Mouse (Mus musculus): Measurements from ENCODE around the gene Neo1. TPM values are rescaled to one million over a fixed set of nuclear protein-coding genes. Genes with fewer than 3 reads are reported as not detected.

Neo1 gene
- polyA plus RNA-seq, 1 experiment from 2014 or later = 38.6 TPM

GRCm38 (mm10) chr9:58863826-58864225 lies 172.4 kb downstream of the Neo1 start:
- Histone ChIP-seq H3K9me3 (ENCODE audit: control insufficient read depth, low read length) (no peaks in the 10 kb centered on the region), H3K9ac (ENCODE audit: low read length) (no peak overlapping the region; the same call in 1 of the 2 replicates), H3K27me3 (ENCODE audit: control insufficient read depth, insufficient read depth, low read length) (no peaks in the 10 kb centered on the region), H3K4me3 (ENCODE audit: low read depth, low read length) (no peak overlapping the region), H3K27ac (ENCODE audit: low read depth, low read length) (no peak overlapping the region), H3K36me3 (ENCODE audit: control insufficient read depth, insufficient read depth, low read length) (no peaks in the 10 kb centered on the region), H3K4me1 (replicated peaks; ENCODE audit: control insufficient read depth, insufficient read depth, low read length) (peaks cover 7% of the 10 kb centered on the region; the same call in 1 of the 2 replicates), H3K4me2 (ENCODE audit: low read depth, low read length, severe bottlenecking) (no peak overlapping the region)
- peak; percentile 68 for DNase-seq (ENCODE audit: low spot score)
- WGBS = 29% methylated on average over 7 of the region's 7 CpGs
- no peak for ATAC-seq (replicated peaks; ENCODE audit: low FRiP score)

- peak overlapping the region; percentile 14 for H3K4me3 ChIP-seq (ENCODE audit: low read depth, low read length)
- WGBS = 39% methylated on average over 30 of the region's 30 CpGs
- no peaks in the 10 kb centered on the region for H3K9me3 ChIP-seq (ENCODE audit: control insufficient read depth, low read length)
- H3K4me2 ChIP-seq (ENCODE audit: low read depth, low read length, severe bottlenecking) = peak overlapping the region; percentile 40; the same call in 1 of the 2 replicates
- DNase-seq (ENCODE audit: low spot score) (peak; percentile 53), ATAC-seq (replicated peaks; ENCODE audit: low FRiP score) (no peak)
- H3K4me1 ChIP-seq (replicated peaks; ENCODE audit: control insufficient read depth, insufficient read depth, low read length) = peaks cover 7% of the 10 kb centered on the region; the same call in 1 of the 2 replicates
- H3K9ac ChIP-seq (ENCODE audit: low read length) = no peak overlapping the region; the same call in 1 of the 2 replicates
- H3K27me3 ChIP-seq (ENCODE audit: control insufficient read depth, insufficient read depth, low read length) = no peaks in the 10 kb centered on the region
- H3K27ac ChIP-seq (ENCODE audit: low read depth, low read length) = no peak overlapping the region
- H3K36me3 ChIP-seq (ENCODE audit: control insufficient read depth, insufficient read depth, low read length) = no peaks in the 10 kb centered on the region; the same call in 1 of the 2 replicates
These were observed 177.1 kb downstream of the Neo1 start for GRCm38 (mm10) chr9:58859080-58859635.

- no peak overlapping the region for H3K4me3 ChIP-seq (ENCODE audit: low read depth, low read length)
- no peaks in the 10 kb centered on the region for H3K27me3 ChIP-seq (ENCODE audit: control insufficient read depth, insufficient read depth, low read length)
- DNase-seq (ENCODE audit: low spot score) (no peak), ATAC-seq (replicated peaks; ENCODE audit: low FRiP score) (no peak)
- H3K4me2 ChIP-seq (ENCODE audit: low read depth, low read length, severe bottlenecking) = no peak overlapping the region
- H3K9me3 ChIP-seq (ENCODE audit: control insufficient read depth, low read length) = no peaks in the 10 kb centered on the region
- no peak overlapping the region for H3K27ac ChIP-seq (ENCODE audit: low read depth, low read length)
- 41% methylated on average over 3 of the region's 3 CpGs for WGBS
- H3K4me1 ChIP-seq (replicated peaks; ENCODE audit: control insufficient read depth, insufficient read depth, low read length) = 0 out of 2 replicates have a peak, but pooled peaks cover 2% of the 10 kb centered on the region
- no peak overlapping the region for H3K9ac ChIP-seq (ENCODE audit: low read length)
- H3K36me3 ChIP-seq (ENCODE audit: control insufficient read depth, insufficient read depth, low read length) = no peaks in the 10 kb centered on the region; the same call in 1 of the 2 replicates
These were observed 181.3 kb downstream of the Neo1 start for GRCm38 (mm10) chr9:58854931-58855330.

- Histone ChIP-seq H3K4me3 (ENCODE audit: low read depth, low read length) (no peak overlapping the region), H3K4me1 (replicated peaks; ENCODE audit: control insufficient read depth, insufficient read depth, low read length) (0 out of 2 replicates have a peak, but pooled peaks cover 2% of the 10 kb centered on the region), H3K27ac (ENCODE audit: low read depth, low read length) (no peak overlapping the region), H3K4me2 (ENCODE audit: low read depth, low read length, severe bottlenecking) (no peak overlapping the region), H3K36me3 (ENCODE audit: control insufficient read depth, insufficient read depth, low read length) (no peaks in the 10 kb centered on the region), H3K9me3 (ENCODE audit: control insufficient read depth, low read length) (no peaks in the 10 kb centered on the region), H3K9ac (ENCODE audit: low read length) (no peak overlapping the region), H3K27me3 (ENCODE audit: control insufficient read depth, insufficient read depth, low read length) (no peaks in the 10 kb centered on the region)
- ATAC-seq (replicated peaks; ENCODE audit: low FRiP score) (no peak), DNase-seq (ENCODE audit: low spot score) (no peak)
- 43% methylated on average over 13 of the region's 13 CpGs for WGBS
These were observed 186.5 kb downstream of the Neo1 start for GRCm38 (mm10) chr9:58849576-58850315.

- Histone ChIP-seq H3K9ac (ENCODE audit: low read length) (no peak overlapping the region), H3K9me3 (ENCODE audit: control insufficient read depth, low read length) (no peaks in the 10 kb centered on the region), H3K4me3 (ENCODE audit: low read depth, low read length) (no peak overlapping the region), H3K36me3 (ENCODE audit: control insufficient read depth, insufficient read depth, low read length) (no peaks in the 10 kb centered on the region), H3K4me1 (replicated peaks; ENCODE audit: control insufficient read depth, insufficient read depth, low read length) (0 out of 2 replicates have a peak, but pooled peaks cover 2% of the 10 kb centered on the region), H3K27me3 (ENCODE audit: control insufficient read depth, insufficient read depth, low read length) (no peaks in the 10 kb centered on the region), H3K4me2 (ENCODE audit: low read depth, low read length, severe bottlenecking) (no peak overlapping the region), H3K27ac (ENCODE audit: low read depth, low read length) (no peak overlapping the region)
- 78% methylated on average over 7 of the region's 7 CpGs for WGBS
- DNase-seq (ENCODE audit: low spot score) (no peak), ATAC-seq (replicated peaks; ENCODE audit: low FRiP score) (no peak)
These were observed 188.6 kb downstream of the Neo1 start for GRCm38 (mm10) chr9:58847676-58848075.

GRCm38 (mm10) chr9:58847008-58847407 lies 189.2 kb downstream of the Neo1 start:
- H3K4me2 ChIP-seq (ENCODE audit: low read depth, low read length, severe bottlenecking) = no peak overlapping the region
- H3K36me3 ChIP-seq (ENCODE audit: control insufficient read depth, insufficient read depth, low read length) = no peaks in the 10 kb centered on the region
- no peak for ATAC-seq (replicated peaks; ENCODE audit: low FRiP score)
- no peak overlapping the region for H3K4me3 ChIP-seq (ENCODE audit: low read depth, low read length)
- 54% methylated on average over 3 of the region's 3 CpGs for WGBS
- no peak for DNase-seq (ENCODE audit: low spot score)
- H3K9me3 ChIP-seq (ENCODE audit: control insufficient read depth, low read length) = no peaks in the 10 kb centered on the region
- no peak overlapping the region for H3K27ac ChIP-seq (ENCODE audit: low read depth, low read length)
- 0 out of 2 replicates have a peak, but pooled peaks cover 2% of the 10 kb centered on the region for H3K4me1 ChIP-seq (replicated peaks; ENCODE audit: control insufficient read depth, insufficient read depth, low read length)
- H3K27me3 ChIP-seq (ENCODE audit: control insufficient read depth, insufficient read depth, low read length) = no peaks in the 10 kb centered on the region
- H3K9ac ChIP-seq (ENCODE audit: low read length) = no peak overlapping the region

GRCm38 (mm10) chr9:58844597-58844996 lies 191.6 kb downstream of the Neo1 start:
- no peaks in the 10 kb centered on the region for H3K9me3 ChIP-seq (ENCODE audit: control insufficient read depth, low read length)
- H3K4me3 ChIP-seq (ENCODE audit: low read depth, low read length) = no peak overlapping the region
- no peak overlapping the region for H3K9ac ChIP-seq (ENCODE audit: low read length)
- H3K27me3 ChIP-seq (ENCODE audit: control insufficient read depth, insufficient read depth, low read length) = no peaks in the 10 kb centered on the region
- 90% methylated on average over 3 of the region's 3 CpGs for WGBS
- ATAC-seq (replicated peaks; ENCODE audit: low FRiP score) = no peak
- no peak overlapping the region for H3K4me2 ChIP-seq (ENCODE audit: low read depth, low read length, severe bottlenecking)
- 0 out of 2 replicates have a peak, but pooled peaks cover under 1% of the 10 kb centered on the region for H3K4me1 ChIP-seq (replicated peaks; ENCODE audit: control insufficient read depth, insufficient read depth, low read length)
- no peak overlapping the region for H3K27ac ChIP-seq (ENCODE audit: low read depth, low read length)
- DNase-seq (ENCODE audit: low spot score) = no peak
- H3K36me3 ChIP-seq (ENCODE audit: control insufficient read depth, insufficient read depth, low read length) = no peaks in the 10 kb centered on the region

GRCm38 (mm10) chr9:58841655-58842054 lies 194.6 kb downstream of the Neo1 start:
- WGBS = 28% methylated on average over 6 of the region's 6 CpGs
- peak; percentile 77 for DNase-seq (ENCODE audit: low spot score)

More at GRCm38 (mm10) chr9:58841655-58842054, 194.6 kb downstream of the Neo1 start:
- H3K27ac ChIP-seq (ENCODE audit: low read depth, low read length) = no peak overlapping the region
- no peaks in the 10 kb centered on the region for H3K27me3 ChIP-seq (ENCODE audit: control insufficient read depth, insufficient read depth, low read length)
- no peak for ATAC-seq (replicated peaks; ENCODE audit: low FRiP score)
- no peaks in the 10 kb centered on the region for H3K4me1 ChIP-seq (replicated peaks; ENCODE audit: control insufficient read depth, insufficient read depth, low read length)
- H3K9me3 ChIP-seq (ENCODE audit: control insufficient read depth, low read length) = no peaks in the 10 kb centered on the region
- no peak overlapping the region for H3K4me3 ChIP-seq (ENCODE audit: low read depth, low read length)
- no peaks in the 10 kb centered on the region for H3K36me3 ChIP-seq (ENCODE audit: control insufficient read depth, insufficient read depth, low read length)
- H3K4me2 ChIP-seq (ENCODE audit: low read depth, low read length, severe bottlenecking) = no peak overlapping the region
- no peak overlapping the region for H3K9ac ChIP-seq (ENCODE audit: low read length)
